Mouse (Mus musculus): ENCODE results near the gene Ctc1.
A peak's percentile ranks its signal among the peaks of the same experiment; 100 is the strongest.

Gene Ctc1

DNA sequence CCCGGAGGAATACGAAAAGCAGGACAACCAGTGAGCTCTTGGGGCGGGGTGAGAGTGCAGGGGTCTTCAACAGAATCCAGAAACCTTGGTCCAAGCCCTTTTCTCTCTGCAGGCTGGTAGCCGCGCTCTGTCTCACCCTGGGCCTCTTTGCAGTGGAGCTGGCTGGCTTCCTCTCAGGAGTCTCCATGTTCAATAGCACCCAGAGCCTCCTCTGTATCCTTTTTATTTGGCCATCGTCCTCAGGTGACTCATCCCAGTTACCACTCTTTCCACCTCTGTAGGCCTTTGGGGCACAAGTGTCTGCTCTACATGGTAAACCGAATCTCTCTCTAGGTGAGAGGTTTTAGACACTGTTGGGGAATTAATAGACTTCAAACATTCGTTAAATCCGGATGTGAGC, 55.6 kb downstream of the Ctc1 start:
- no peak for DNase-seq

DNA sequence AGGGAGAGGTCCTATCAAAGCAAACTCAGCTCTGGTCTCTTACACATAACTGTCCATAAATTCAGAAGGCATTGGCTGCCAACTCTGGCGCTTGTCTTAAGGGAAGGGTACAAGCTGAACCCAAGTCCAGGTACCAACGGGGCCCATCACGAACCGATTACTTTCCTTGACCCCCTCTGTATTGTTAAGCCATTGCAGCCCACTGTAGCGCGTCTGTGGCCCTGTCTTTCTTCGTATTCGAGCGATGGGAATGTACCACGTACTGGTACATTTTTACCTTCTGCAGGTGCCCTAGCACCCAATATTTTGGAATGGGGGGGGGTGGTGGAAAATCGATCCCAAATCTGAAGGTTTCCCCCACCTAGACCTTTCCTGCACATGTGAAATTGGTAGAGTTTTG, 56.5 kb downstream of the Ctc1 start:
- DNase-seq, result no peak

DNA sequence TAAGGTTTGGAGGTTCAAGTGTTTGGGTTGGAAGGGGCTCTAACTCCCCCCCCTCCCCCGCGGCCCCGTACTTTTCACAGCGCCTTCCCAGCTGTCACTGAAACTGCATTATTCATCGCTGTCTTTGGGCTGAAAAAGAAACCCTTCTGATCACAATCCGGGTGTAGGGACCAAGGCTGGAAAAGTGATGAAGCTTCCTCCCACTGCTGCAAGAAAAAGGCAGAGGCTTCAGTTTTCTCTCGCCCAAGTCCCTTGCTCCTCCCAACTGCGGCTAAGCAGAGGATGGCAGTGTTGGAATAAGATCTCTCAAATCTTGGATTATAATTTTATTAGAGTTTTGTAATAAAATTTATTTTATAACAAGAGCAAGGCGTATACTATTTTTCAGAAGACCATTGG, 57.0 kb downstream of the Ctc1 start:
- no peak for DNase-seq

- peak; percentile 56 to 73 for DNase-seq
Measured at GRCm38 (mm10) chr11:69073065-69073888, 57.6 kb downstream of the Ctc1 start.

DNA sequence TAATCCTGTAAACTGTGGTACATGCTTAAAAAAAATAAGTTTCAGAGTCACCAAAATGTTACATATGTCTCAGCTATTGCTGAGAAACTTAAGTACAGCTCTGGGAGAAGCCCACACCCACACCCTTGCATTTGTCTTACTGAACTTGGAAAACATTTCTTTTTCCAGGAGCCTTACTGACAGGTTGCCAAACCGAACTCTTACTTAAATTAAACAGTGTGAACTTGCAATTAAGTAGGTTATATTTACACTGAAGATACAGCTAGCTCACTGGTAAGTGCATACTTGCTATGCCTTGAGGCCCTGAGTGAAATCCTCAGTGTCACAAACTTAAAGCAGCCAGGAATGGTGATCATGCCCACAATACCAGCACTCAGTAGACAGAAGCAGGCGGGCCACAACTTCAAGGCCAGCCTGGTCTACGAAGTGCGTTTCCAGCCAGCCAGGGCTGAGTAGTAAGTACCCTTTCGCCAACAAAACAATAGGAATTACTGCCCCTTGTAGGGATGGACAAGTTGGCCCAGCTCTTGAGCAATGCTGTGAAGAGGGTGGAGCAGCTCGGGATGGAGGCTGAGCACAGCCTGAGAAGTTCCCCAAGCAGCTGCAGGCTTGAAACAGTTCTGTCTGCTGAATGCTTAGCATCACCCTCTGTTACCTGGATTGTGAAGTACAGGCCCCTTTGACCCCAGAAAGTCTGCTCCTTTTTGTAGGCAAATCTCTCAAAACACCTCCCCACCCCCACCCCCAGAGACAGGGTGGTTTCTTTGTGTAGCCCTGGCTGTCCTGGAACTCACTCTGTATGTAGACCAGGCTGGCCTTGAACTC, 58.5 kb downstream of the Ctc1 start:
- DNase-seq, result no peak

DNA sequence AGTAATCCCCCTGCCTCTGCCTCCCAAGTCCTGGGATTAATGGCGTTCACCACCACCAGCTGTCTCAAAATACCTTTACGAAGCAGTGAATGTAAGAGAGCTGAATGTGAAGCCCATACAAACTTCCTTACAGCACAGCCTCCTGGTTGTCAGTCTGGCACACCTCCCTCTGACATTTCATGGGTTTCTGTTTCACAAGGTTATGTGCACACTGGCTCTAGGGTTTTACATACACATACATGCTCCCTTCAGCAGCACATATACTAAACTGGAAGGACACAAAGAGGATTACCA, 59.0 kb downstream of the Ctc1 start:
- DNase-seq, result no peak

- no peak for DNase-seq
Measured at GRCm38 (mm10) chr11:69075764-69076479, 60.2 kb downstream of the Ctc1 start.

- DNase-seq, result no peak
Measured at GRCm38 (mm10) chr11:69076572-69076971, 60.9 kb downstream of the Ctc1 start.

- DNase-seq, result no peak
Measured at GRCm38 (mm10) chr11:69077316-69077715, 61.6 kb downstream of the Ctc1 start.

GRCm38 (mm10) chr11:69078041-69078440, 62.3 kb downstream of the Ctc1 start:
- DNase-seq, result no peak

DNA sequence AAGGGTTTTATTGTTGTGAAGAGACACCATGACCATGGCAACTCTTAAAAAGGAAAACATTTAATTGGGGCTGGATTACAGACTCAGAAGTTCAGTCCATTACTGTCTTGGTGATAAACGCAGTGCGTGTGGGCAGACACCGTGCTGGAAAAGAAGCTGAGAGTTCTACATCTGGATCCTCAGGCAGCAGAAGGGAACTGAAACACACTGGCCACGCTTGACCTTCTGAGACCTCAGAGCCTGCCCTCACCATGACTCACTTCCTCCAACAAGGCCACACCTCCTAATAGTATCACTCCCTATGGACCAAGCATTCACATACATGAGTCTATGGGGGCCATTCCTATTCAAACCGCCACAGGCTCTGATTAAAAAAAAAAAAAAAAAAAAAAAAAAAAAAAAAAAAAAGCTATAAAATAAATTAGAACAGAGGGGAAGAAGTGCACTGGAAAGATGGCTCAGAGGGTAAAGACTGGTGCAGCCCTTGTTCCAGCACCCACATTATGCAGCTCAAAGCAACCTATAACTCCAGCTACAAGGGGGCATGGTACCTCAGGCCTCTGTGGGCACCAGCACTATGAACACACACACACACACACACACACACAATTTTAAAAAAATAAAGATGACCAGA, 63.2 kb downstream of the Ctc1 start:
- DNase-seq, result peak; percentile 38 to 59

DNA sequence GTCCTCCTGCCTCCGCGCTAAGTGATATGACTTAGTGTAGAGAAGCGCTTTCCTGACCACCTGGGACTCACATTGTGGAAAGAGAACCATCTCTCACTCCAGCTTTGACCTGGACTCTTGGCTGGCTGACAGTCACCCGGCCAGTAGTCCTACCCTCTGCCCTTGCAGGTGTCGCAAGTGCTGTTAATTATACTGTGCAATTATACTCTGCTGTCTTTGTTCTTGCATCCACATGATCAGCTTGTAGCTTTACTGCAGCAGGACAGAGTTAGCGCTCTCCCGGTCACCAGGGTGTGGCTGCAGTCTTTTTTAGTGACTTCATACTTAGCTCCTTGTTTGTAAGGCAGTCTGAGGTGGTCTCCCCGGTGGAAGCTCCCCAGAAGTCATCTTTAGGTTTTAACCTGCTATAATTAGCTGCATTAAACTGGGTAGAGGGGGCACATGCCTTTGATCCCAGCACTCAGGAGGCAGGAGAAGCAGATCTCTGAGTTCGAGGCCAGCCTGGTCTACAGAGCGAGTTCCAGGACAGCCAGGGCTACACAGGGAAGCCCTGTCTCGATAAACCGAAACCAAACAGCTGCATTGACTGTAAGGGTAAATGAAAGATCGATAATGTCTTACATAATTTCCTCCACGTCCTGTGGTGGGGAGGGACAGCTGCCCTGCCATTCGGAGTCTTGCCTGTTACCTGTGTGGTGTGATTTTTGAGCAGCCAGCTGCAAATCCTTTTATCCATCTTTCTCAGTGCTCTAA, 64.6 kb downstream of the Ctc1 start:
- no peak for DNase-seq

DNA sequence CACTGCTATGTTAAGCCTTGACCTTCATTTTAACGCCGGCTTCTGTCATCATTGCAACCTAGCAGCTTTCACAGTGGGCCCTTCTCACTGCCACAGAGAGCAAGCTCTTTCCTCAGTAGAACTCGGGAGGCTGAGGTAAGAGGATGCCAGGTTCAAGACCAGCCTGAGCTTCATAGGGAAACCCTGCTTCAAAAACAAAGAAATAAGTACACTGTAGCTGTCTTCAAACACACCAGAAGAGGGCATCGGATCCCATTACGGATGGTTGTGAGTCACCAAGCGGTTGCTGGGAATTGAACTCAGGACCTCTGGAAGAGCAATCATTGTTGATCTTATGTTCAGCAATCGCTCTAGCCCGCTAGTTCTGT, 65.1 kb downstream of the Ctc1 start:
- DNase-seq, result no peak

DNA sequence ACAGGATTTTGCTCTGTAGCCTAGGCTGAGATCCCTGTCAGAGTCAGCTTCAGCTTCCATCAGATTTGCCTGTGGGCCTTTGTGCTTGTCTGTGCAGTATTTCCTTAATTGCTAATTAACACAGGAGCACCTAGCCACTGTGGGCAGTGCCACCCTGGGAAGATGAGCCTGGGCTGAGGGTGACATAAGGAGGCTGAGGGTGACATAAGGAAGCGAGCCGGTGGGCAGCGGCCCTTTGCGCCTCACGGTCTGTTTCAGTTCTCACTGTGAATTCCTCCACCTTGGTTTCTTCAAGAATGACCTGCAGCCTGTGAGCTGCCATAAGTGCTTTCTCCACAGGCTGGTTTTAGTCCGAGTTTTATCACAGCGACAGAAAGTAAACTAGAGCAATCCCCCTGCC, 65.9 kb downstream of the Ctc1 start:
- DNase-seq, result no peak

DNA sequence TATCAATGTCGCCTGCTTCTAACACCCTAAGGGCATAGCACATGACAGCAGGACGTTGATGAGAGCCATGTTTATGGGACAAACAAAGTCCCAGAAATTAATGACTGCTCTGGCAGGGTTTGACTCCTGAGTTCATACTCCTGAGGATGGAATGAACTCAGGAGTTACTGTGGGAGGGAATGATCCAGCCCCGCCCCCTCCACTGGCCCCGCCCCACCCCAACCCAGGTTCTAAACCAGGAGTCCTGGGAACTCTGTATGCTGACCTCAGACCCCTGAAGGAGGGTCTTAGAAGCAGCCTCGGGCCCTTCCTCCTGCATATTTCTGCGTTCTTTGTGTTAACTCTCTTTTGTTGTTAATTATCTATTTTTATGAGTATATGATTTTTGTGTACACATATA, 69.9 kb downstream of the Ctc1 start:
- no peak for DNase-seq
